Comparison of ENCODE assay signal across 16 mouse cellular contexts in genomic region chr11:67414346-67414940, GRCm38 (mm10). TPM values are rescaled to one million over a fixed set of nuclear protein-coding genes. Genes with fewer than 3 reads are reported as not detected.
DNase-seq lines count a peak whose midpoint lies in the region; ATAC-seq and TF ChIP-seq lines count a peak whose summit lies in the region.
"Had no signal": no experiment of that assay in that cellular context is flagged by ENCODE, and none has a peak within 500 bp of the region (broad histone marks: within the 10 kb centered on the region; RNA-seq: fewer than 3 reads in every experiment).

No protein-coding gene starts in this region.

- no peak overlapping the region for H3K4me2 ChIP-seq in lung, embryonic 16.5 days (ENCODE audit: low read depth, low read length)
- H3K4me2 ChIP-seq in midbrain, embryonic 13.5 days (replicated peaks) = no peak overlapping the region
- H3K4me2 ChIP-seq: embryonic facial prominence, embryonic 12.5 days; heart, embryonic 11.5 days; hindbrain, embryonic 15.5 days; liver, embryonic 13.5 days; neural tube, embryonic 15.5 days had no signal

- TF ChIP-seq POLR2A in lung, adult 2 months (IDR thresholded peaks at IDR 0.05; ENCODE audit: borderline replicate concordance, extremely low read depth, low read depth, low read length) = no peak

- ATAC-seq in lung, embryonic 16.5 days (ENCODE audit: low read depth) = peak; percentile 31; the same call in 1 of the 2 replicates
- ATAC-seq in midbrain, embryonic 13.5 days = no peak
- ATAC-seq: CD4-positive, CD25-positive, alpha-beta regulatory T cell, adult 4 months; forebrain, embryonic 16.5 days had no signal

- peak; percentile 48 to 68 for DNase-seq in cerebellum, postnatal 14 days
- no peak for DNase-seq in cerebellum, adult 11 months
- DNase-seq in lung, adult 2 months = no peak
- peak; percentile 42 for DNase-seq in kidney, postnatal 14 days
- peak; percentile 19 to 39 for DNase-seq in right cerebral cortex, postnatal 36 days (ENCODE audit: low spot score in 2 of 2)
- no peak for DNase-seq in thymus, adult 18-20 months
- DNase-seq: liver, embryonic 13.5 days; midbrain, embryonic 14.5 days had no signal

- 48% methylated on average over 6 of the region's 6 CpGs for WGBS in lung, embryonic 16.5 days
- 43% methylated on average over 6 of the region's 6 CpGs for WGBS in lung, adult 2 months
- 92% methylated on average over 6 of the region's 6 CpGs for WGBS in midbrain, embryonic 13.5 days

- H3K4me3 ChIP-seq in lung, embryonic 16.5 days (ENCODE audit: low read length) = no peak overlapping the region
- H3K4me3 ChIP-seq in lung, adult 2 months (replicated peaks; ENCODE audit: extremely low read depth, low read depth, low read length) = no peak overlapping the region
- no peak overlapping the region for H3K4me3 ChIP-seq in midbrain, embryonic 13.5 days (replicated peaks)
- H3K4me3 ChIP-seq: embryonic facial prominence, embryonic 12.5 days; hindbrain, embryonic 15.5 days; liver, embryonic 13.5 days; neural tube, embryonic 15.5 days had no signal

- no peak for TF ChIP-seq CTCF in lung, adult 2 months (IDR thresholded peaks at IDR 0.05; ENCODE audit: insufficient read depth, low read length)

- no peaks in the 10 kb centered on the region for H3K27me3 ChIP-seq in lung, embryonic 16.5 days (ENCODE audit: control insufficient read depth, insufficient read depth, low read depth, low read length)
- H3K27me3 ChIP-seq in midbrain, embryonic 13.5 days = no peaks in the 10 kb centered on the region
- H3K27me3 ChIP-seq: embryonic facial prominence, embryonic 12.5 days; hindbrain, embryonic 15.5 days; liver, embryonic 13.5 days; neural tube, embryonic 15.5 days had no signal

- no peak overlapping the region for H3K27ac ChIP-seq in lung, embryonic 16.5 days (ENCODE audit: low read length)
- H3K27ac ChIP-seq in midbrain, embryonic 13.5 days = no peak overlapping the region
- H3K27ac ChIP-seq: embryonic facial prominence, embryonic 12.5 days; hindbrain, embryonic 15.5 days; liver, embryonic 13.5 days; neural tube, embryonic 15.5 days had no signal

- no peaks in the 10 kb centered on the region for H3K9me3 ChIP-seq in lung, embryonic 16.5 days (ENCODE audit: control insufficient read depth, low read length)
- no peaks in the 10 kb centered on the region for H3K9me3 ChIP-seq in midbrain, embryonic 13.5 days
- H3K9me3 ChIP-seq: embryonic facial prominence, embryonic 12.5 days; hindbrain, embryonic 15.5 days; liver, embryonic 13.5 days; neural tube, embryonic 15.5 days had no signal

- no peaks in the 10 kb centered on the region for H3K36me3 ChIP-seq in lung, embryonic 16.5 days (ENCODE audit: control insufficient read depth, insufficient read depth, low read length)
- H3K36me3 ChIP-seq in midbrain, embryonic 13.5 days = no peaks in the 10 kb centered on the region
- H3K36me3 ChIP-seq: embryonic facial prominence, embryonic 12.5 days; hindbrain, embryonic 15.5 days; liver, embryonic 13.5 days; neural tube, embryonic 15.5 days had no signal

- H3K4me1 ChIP-seq in lung, embryonic 16.5 days (replicated peaks; ENCODE audit: control insufficient read depth, insufficient read depth, low read length) = no peaks in the 10 kb centered on the region
- H3K4me1 ChIP-seq in lung, adult 2 months (ENCODE audit: control insufficient read depth, insufficient read depth, low read length) = no peaks in the 10 kb centered on the region
- H3K4me1 ChIP-seq in midbrain, embryonic 13.5 days (replicated peaks) = no peaks in the 10 kb centered on the region
- H3K4me1 ChIP-seq: embryonic facial prominence, embryonic 12.5 days; hindbrain, embryonic 15.5 days; liver, embryonic 13.5 days; neural tube, embryonic 15.5 days had no signal

- H3K9ac ChIP-seq in lung, embryonic 16.5 days (ENCODE audit: low read length) = no peak overlapping the region
- no peak overlapping the region for H3K9ac ChIP-seq in midbrain, embryonic 13.5 days (replicated peaks)
- H3K9ac ChIP-seq: embryonic facial prominence, embryonic 12.5 days; hindbrain, embryonic 15.5 days; liver, embryonic 13.5 days; neural tube, embryonic 15.5 days had no signal

RNA-seq across cellular contexts. Expression of gene Gas7, which starts 40.8 kb away (rescaled TPM):
- 11.7 and 13.5 TPM in 2 replicates for polyA plus RNA-seq in lung, embryonic 16.5 days (2015; fragmentation: Nextera tagmentation; extraction: Ambion mirVana)
- polyA plus RNA-seq in lung, adult 2 months (2012; rRNA removed) = 11.9 and 14.3 TPM in 2 replicates
- polyA plus RNA-seq in midbrain, embryonic 13.5 days (2015; fragmentation: Nextera tagmentation; extraction: Ambion mirVana) = 11.9 TPM in 2 replicates

Comparison
In these comparisons a context has a peak if more than half of its experiments do, and no peak if none do; other contexts are left out.
1. DNase-seq: peak in cerebellum, postnatal 14 days (2 of 2), kidney, postnatal 14 days (single experiment) and right cerebral cortex, postnatal 36 days (2 of 2); none in cerebellum, adult 11 months (single experiment), lung, adult 2 months (single experiment) and thymus, adult 18-20 months (0 of 2).